Mouse (Mus musculus) stomach, postnatal 0 days (tissue): ENCODE results near the gene Arhgef38.

Source experiments
- CTCF ChIP-seq: IDR thresholded peaks from 2 replicates; pipeline ENCODE4 v1.5.1; 2016; ENCODE audit warnings: antibody characterized with exemption, low read depth, mild to moderate bottlenecking, moderate library complexity
- EP300 ChIP-seq: optimal IDR thresholded peaks from 2 replicates; pipeline ENCODE3; 2016; ENCODE audit warnings: antibody characterized with exemption

GRCm38 (mm10) chr3:133187524-133187923 is 47.2 kb downstream of the Arhgef38 start:
- TF ChIP-seq CTCF (no peak), EP300 (no peak)
